Mouse (Mus musculus): ENCODE measurements at regions not wholly inside any gene's neighbourhood (a gene's known extent, or its start where the extent isn't known, plus 50 kb on each side); places are given as distances from the start of the nearest gene placed in this dataset.

GRCm38 (mm10) chr10:119010884-119011283 is 140.9 kb upstream of the Dyrk2 start:
- TF ChIP-seq MYOD1 (IDR thresholded peaks at IDR 0.05; ENCODE audit: control insufficient read depth, insufficient read length, low read depth) (peak; percentile 55), CTCF (IDR thresholded peaks at IDR 0.05; ENCODE audit: control insufficient read depth, insufficient read depth, insufficient read length) (no peak)

Measured in C2C12 (cell line).